Mouse (Mus musculus) midbrain, postnatal 0 days (tissue): ENCODE results near the gene Zfp410. TPM values are rescaled to one million over a fixed set of nuclear protein-coding genes. Genes with fewer than 3 reads are reported as not detected.
"Not testable (repeated sequence)": the region's sequence is repeated elsewhere in the genome, so short reads cannot be mapped to it uniquely, and the experiment has no call there.

Experiments used
- ATAC-seq: fragments of 200-750 bp; cut with Nextera tagmentation; 2 replicates; pipeline ENCODE4 v1.8.0; 2017; ENCODE audit warnings: moderate number of reproducible peaks, mild to moderate bottlenecking, moderate TSS enrichment, moderate library complexity; ENCODE audit not compliant: low FRiP score
- DNase-seq: peaks from one replicate; pipeline ENCODE4 v3.0.0-alpha.2; 2015; ENCODE audit warnings: low spot score
- H3K27ac ChIP-seq: fragments of 300-500 bp; sonication (generic); 2 replicates; pipeline ENCODE4 v1.5.1; 2014; ENCODE audit warnings: low read depth, mild to moderate bottlenecking, low read length, mixed read lengths
- H3K27me3 ChIP-seq: fragments of 300-500 bp; sonication (generic); 2 replicates; pipeline ENCODE4 v1.6.1; 2014; ENCODE audit warnings: low read length, control low read depth, mixed read lengths; ENCODE audit not compliant: insufficient read depth
- H3K36me3 ChIP-seq: fragments of 300-500 bp; sonication (generic); 2 replicates; pipeline ENCODE4 v1.6.1; 2014; ENCODE audit warnings: low read length, control low read depth, mixed read lengths; ENCODE audit not compliant: insufficient read depth
- H3K4me1 ChIP-seq: fragments of 300-500 bp; sonication (generic); 2 replicates; pipeline ENCODE4 v1.6.1; 2014; ENCODE audit warnings: mild to moderate bottlenecking, control low read depth, antibody characterized with exemption, low read length, mixed read lengths; ENCODE audit not compliant: insufficient read depth
- H3K4me2 ChIP-seq: fragments of 300-500 bp; sonication (generic); 2 replicates; pipeline ENCODE4 v1.6.1; 2014; ENCODE audit warnings: low read depth, mild to moderate bottlenecking, low read length, mixed read lengths; ENCODE audit not compliant: poor library complexity, severe bottlenecking
- H3K4me3 ChIP-seq: fragments of 300-500 bp; sonication (generic); 2 replicates; pipeline ENCODE4 v1.5.1; 2014; ENCODE audit warnings: low read depth, mild to moderate bottlenecking, low read length, moderate library complexity
- H3K9ac ChIP-seq: fragments of 300-500 bp; sonication (generic); replicated peaks from 2 replicates; pipeline ENCODE4 v1.6.1; 2014; ENCODE audit warnings: mild to moderate bottlenecking, low read length, moderate library complexity, mixed read lengths; ENCODE audit not compliant: poor library complexity, severe bottlenecking
- H3K9me3 ChIP-seq: fragments of 300-500 bp; sonication (generic); 2 replicates; pipeline ENCODE4 v1.6.1; 2016; ENCODE audit warnings: low read length, control low read depth
- CTCF ChIP-seq: IDR thresholded peaks from 2 replicates; pipeline ENCODE4 v1.5.1; 2016; ENCODE audit warnings: antibody characterized with exemption, mild to moderate bottlenecking
- WGBS: fragments of 180-500 bp; shearing (Covaris S2); extraction: QIAGEN DNeasy Blood & Tissue Kit; methylation state at CpG from one replicate; pipeline ENCODE4 v1.1.7; 2014; 5-methylcytosine and 5-hydroxymethylcytosine counted together
- polyA plus RNA-seq: library from polyadenylated mRNA; unstranded; fragments of >200 nt; fragmentation: Nextera tagmentation; extraction: Ambion mirVana; gene quantifications from 2 replicates; pipeline ENCODE4 v1.2.1, GENCODE M21; 2015
- total RNA-seq: library from RNA; depleted of rRNA; stranded (reverse); fragments of >200 nt; gene quantifications from 2 replicates; pipeline ENCODE4 v1.2.3, GENCODE M21; 2014

Gene Zfp410
- total and polyA plus RNA-seq, 2 experiments from 2014 or later, result 48.5 to 60.4 TPM

DNA sequence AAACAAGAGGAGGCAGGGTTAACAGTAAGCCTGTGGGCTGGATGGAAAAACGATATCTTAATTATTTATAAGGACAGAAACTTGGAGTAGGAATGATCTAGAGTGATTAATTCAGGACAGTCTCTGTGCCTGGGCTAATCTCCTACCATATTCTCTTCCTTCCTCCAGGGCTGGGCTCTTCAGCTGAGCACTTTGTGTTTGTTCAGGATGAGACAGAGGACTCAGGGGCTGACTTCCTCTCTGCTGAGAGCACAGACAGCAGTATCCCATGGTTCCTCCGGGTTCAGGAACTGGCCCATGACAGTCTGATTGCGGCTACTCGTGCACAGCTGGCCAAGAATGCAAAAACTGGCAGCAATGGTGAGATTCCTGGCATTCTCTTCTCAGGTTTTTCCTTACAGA, 10.5 kb downstream of the Zfp410 start:
- Histone ChIP-seq H3K9ac (no peak overlapping the region), H3K27me3 (no peaks in the 10 kb centered on the region), H3K4me3 (no peak overlapping the region), H3K9me3 (no peaks in the 10 kb centered on the region), H3K4me2 (no peak overlapping the region), H3K36me3 (peaks cover 22% of the 10 kb centered on the region), H3K4me1 (no peaks in the 10 kb centered on the region), H3K27ac (no peak overlapping the region)
- TF ChIP-seq CTCF, result no peak
- ATAC-seq (no peak), DNase-seq (no peak)
- WGBS, result 93% methylated on average over 4 of the region's 4 CpGs

DNA sequence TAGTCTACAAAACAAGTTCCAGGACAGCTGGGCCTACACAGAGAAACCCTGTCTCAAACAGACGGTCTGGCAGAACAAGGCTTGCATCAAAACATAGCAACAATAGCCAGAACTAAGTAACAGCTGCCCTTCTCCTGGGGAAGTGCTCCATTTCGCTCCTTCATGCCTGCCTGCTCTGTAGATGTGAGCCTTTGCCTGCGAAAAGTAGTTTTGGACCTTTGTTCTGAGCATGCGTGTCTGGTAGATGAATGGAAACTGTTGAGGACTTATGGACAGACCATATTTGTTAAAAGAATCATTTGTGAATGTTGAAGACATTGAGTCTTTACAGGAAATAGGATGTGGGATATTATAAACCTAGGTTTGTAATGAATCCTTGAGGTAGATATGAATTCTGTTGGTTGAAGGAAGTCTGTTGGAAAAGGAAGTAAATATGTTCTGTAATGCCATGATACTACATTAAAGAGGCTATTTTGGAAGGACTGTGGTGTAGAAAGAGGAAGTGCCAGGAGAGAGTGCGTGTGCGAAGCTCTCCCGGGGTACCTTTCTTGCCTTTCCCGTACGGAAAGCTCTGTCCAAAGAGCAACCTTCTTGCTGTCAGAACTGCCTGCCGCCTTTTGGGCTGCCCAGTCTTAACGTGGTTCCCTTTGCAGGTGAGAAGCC, 20.4 kb downstream of the Zfp410 start:
- H3K4me1 ChIP-seq, result no peaks in the 10 kb centered on the region
- WGBS, result 94% methylated on average over 11 of the region's 11 CpGs
- no peak for TF ChIP-seq CTCF
- H3K9me3 ChIP-seq, result no peaks in the 10 kb centered on the region
- no peak overlapping the region for H3K4me2 ChIP-seq
- no peak overlapping the region for H3K9ac ChIP-seq
- DNase-seq, result no peak
- H3K27me3 ChIP-seq, result no peaks in the 10 kb centered on the region
- H3K4me3 ChIP-seq, result no peak overlapping the region
- H3K36me3 ChIP-seq, result peaks cover 60% of the 10 kb centered on the region
- no peak for ATAC-seq
- H3K27ac ChIP-seq, result no peak overlapping the region

DNA sequence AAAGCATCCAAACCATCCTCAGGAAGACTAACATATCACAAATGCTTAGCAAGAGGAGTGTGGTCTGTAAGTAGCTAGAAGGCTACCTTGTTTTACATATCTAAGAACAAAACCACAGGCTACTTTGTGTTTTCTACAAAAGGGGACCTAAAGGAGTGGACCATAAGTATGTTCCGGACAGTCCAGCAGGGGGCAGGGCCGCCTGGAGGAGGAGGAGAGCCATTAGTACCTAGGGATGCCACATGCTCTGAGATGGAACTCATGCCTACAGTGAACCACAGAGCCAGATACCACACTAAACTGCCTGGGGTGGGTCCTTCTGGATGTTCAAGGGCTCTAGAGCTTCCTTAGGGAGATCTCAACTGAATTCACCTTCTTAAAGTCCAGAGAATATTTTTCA, 30.5 kb downstream of the Zfp410 start:
- Histone ChIP-seq H3K9me3 (no peaks in the 10 kb centered on the region), H3K9ac (no peak overlapping the region), H3K36me3 (peaks cover 54% of the 10 kb centered on the region), H3K4me1 (no peaks in the 10 kb centered on the region), H3K27me3 (no peaks in the 10 kb centered on the region), H3K27ac (no peak overlapping the region), H3K4me3 (no peak overlapping the region), H3K4me2 (no peak overlapping the region)
- no peak for ATAC-seq
- 42% methylated on average over 2 of the region's 2 CpGs for whole genome bisulfite sequencing
- TF ChIP-seq CTCF, result peak; percentile 61
- peak; percentile 12 for DNase-seq

DNA sequence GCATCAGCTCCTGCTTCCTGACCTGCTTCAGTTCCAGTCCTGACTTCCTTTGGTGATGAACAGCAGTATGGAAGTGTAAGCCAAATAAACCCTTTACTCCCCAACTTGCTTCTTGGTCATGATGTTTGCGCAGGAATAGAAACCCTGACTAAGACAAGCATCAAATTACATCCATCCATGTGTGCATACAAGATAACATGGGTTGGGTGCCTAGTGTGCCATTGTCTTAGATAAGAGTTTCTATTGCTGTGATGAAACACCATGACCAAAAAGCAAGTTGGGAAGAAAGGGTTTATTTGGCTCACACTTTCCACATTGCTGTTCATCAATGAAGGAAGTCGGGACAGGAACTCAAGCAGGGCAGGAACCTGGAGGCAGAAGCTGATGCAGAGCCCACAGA, 42.0 kb downstream of the Zfp410 start:
- H3K36me3 ChIP-seq, result peaks cover 37% of the 10 kb centered on the region
- not testable (repeated sequence) for H3K4me2 ChIP-seq, H3K4me1 ChIP-seq, H3K9me3 ChIP-seq, H3K27me3 ChIP-seq, H3K9ac ChIP-seq, H3K27ac ChIP-seq, ATAC-seq, DNase-seq, H3K4me3 ChIP-seq
- WGBS, result 88% methylated on average over 2 of the region's 2 CpGs

DNA sequence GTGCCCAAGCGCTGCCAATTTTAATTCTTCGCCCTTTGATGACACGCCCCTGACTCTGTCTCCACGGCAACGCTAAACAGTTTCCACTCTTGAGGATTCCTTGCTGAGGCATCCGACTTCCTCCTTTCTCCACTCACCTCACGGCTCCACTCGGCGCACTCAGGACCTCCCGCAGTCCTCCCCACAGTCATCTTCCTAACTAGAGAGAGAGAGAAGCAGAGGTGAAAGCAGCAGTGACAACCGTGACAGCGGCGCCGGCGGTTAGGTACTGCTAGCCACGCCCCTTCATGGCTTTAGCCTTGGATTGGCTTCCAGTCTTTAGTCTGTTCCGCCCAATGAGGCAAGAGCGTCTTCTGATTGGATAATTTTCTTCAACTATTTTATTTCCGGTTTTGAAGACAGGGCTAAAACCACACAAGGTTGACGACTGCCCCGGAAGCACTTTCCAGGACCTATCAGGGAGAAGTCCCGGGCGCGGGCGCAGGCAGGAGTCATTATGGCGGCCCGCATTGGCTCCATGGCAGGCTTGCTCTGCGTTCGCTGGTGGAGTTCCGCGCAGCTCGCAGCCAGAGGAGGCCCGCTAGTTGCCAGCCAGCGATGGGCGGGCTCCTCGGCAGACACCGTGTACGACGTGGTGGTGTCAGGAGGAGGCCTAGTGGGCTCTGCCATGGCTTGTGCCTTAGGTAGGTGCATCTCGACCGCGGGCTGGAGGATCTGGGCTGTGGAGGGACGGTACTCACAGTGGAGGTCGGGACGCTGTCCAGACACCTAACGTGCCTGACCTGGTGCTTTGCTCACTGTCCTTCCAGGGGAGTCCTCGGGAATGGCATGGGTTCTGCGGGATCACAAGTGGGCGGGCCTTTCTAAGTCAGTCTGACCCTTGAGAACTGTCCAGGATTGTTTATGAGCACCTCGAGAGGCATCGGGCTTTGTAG, 45.2 kb downstream of the Zfp410 start, which contains the start of the genes Coq6 and Fam161b:
Gene Coq6 (plus strand): TSS at position 103 of the 935 bp plus-strand sequence.
Gene Fam161b (minus strand): TSS at position 279 of the 935 bp plus-strand sequence.
- H3K27me3 ChIP-seq, result no peaks in the 10 kb centered on the region
- H3K27ac ChIP-seq, result peak within 1 kb of the TSS; percentile 63
- TF ChIP-seq CTCF, result no peak
- ATAC-seq (peak; percentile 98), DNase-seq (peak; percentile 99)
- H3K4me3 ChIP-seq, result peak within 1 kb of the TSS; percentile 96
- H3K9me3 ChIP-seq, result no peaks in the 10 kb centered on the region
- WGBS, result under 1% methylated on average over 51 of the region's 51 CpGs
- H3K4me2 ChIP-seq, result peak within 1 kb of the TSS; percentile 72
- peaks cover 5% of the 10 kb centered on the region for H3K4me1 ChIP-seq
- H3K36me3 ChIP-seq, result peaks cover 8% of the 10 kb centered on the region; the same call in 1 of the 2 replicates
- H3K9ac ChIP-seq, result peak within 1 kb of the TSS; percentile 84

DNA sequence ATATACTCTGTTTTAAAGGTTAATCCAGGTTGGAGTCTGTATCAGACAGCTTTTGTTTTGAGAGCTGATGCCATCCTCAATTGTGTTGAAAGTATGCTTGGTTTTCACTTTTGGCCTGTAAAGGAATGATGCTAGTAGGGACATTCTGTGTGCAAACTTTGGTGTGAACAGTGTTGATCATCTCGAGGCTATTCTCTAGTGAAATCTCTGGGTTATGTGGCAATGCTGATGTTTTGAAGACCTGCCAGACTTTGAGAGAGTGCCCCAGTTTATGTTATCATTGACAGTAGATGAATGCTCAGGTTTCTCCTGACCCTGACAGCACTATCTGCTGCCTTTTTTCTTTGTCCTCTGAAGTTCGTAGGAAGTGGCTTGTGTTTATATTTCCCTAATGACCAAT, 46.2 kb downstream of the Zfp410 start:
- H3K4me1 ChIP-seq, result peaks cover 5% of the 10 kb centered on the region
- no peak for TF ChIP-seq CTCF
- peaks cover 9% of the 10 kb centered on the region for H3K36me3 ChIP-seq
- peak overlapping the region; percentile 96 for H3K4me3 ChIP-seq
- ATAC-seq (no peak), DNase-seq (no peak)
- H3K27ac ChIP-seq, result no peak overlapping the region
- H3K9me3 ChIP-seq, result no peaks in the 10 kb centered on the region
- WGBS, result 82% methylated on average over 2 of the region's 2 CpGs
- no peaks in the 10 kb centered on the region for H3K27me3 ChIP-seq
- H3K9ac ChIP-seq, result no peak overlapping the region
- H3K4me2 ChIP-seq, result peak overlapping the region; percentile 72
